Mouse (Mus musculus): Measurements from ENCODE around the gene Caprin1. TPM values are rescaled to one million over a fixed set of nuclear protein-coding genes. Genes with fewer than 3 reads are reported as not detected.

Caprin1 gene
- 10 to 100 TPM; 91.5 to 99.0 TPM for total RNA-seq (2021)
- long read RNA-seq, experiment 1, full-length matches to known transcripts: 12 of 41 reads
- long read RNA-seq, experiment 1, partial matches to known transcripts: 7 of 41 reads
- long read RNA-seq, experiment 1, other reads (novel, unspliced or antisense): 22 of 41 reads
- long read RNA-seq, experiment 2, full-length matches to known transcripts: 14 of 48 reads
- long read RNA-seq, experiment 2, partial matches to known transcripts: 18 of 48 reads
- long read RNA-seq, experiment 2, other reads (novel, unspliced or antisense): 16 of 48 reads

DNA sequence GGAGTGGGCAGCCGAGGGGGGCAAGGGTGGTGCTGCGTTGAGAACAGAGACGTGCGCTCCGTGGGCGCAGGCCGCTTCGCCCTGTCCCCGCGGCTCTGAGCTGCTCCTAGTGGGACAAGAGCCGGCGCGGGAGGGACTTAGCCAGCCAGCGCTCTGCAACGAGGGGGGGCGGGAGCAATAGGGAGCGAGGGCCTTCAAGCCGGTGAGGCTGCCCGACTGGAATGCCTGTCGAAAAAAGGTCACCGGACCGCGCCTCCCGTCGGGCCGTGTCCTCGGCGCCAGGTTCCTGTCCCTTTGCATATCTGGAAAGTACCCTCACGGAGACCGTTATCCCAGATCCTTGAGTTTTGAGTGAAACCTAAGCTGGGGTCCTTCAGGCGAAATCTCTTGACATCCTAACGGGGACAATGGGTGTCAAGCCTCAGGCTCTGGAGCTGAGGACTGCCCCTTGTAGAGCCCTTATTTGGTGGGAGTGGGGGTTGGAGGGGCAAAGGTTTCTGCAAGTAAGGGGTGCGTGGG, at the start of gene Caprin1:
Caprin1 (minus strand) TSS at position 159 of the 519 bp plus-strand sequence.
- DNase-seq: peak; percentile 88 to 95
- intact Hi-C loops (cut with DNase I): loop anchor here (5.0 kb wide), 1 partner anchor 70 kb away; no protein-coding TSS in a partner anchor

DNA sequence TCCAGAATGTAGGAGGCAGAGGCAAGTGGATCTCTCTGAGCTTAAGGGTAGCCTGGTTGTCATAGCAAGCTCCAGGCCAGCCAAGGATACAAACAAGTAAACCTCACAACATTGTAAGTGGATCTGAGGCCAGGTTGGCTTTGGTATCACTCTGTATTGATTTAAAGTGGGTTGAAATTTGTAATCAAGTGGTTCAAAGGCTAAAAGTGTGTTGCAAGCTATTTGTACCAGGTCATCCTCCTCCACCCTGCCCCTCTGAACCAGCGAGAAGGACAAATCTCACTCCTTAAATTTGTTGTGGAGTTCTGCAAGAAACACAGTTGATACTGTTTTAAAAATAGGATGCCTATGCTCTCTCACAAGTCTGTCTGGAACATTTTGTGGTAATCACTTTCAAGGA, 49.4 kb upstream of the Caprin1 start:
- no peak for DNase-seq
- intact Hi-C loops (cut with DNase I): loop anchor here (5.0 kb wide), 2 partner anchors 40 to 285 kb away; no protein-coding TSS in a partner anchor

DNA sequence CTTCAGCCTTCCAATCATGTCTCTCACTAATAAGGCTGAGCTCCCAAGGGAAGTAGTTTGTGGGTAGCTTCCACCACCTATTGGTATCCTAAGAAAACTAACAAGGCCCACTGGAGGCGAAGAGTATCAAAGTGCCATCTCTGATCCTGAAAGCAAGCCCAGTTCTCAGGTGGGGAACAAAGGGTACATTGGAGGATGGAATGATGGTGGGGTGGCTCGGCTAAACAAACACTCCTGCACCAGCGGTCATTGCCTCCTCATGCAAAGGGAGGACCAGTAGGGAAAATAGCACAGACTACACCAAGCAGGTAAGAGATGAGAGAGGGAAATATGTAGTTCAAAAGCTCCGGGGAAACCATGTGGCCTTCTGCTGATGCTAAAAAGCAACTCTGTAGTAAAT, 48.8 kb upstream of the Caprin1 start:
- no peak for DNase-seq
- intact Hi-C loops (cut with DNase I): loop anchor here (5.0 kb wide), 2 partner anchors 39 to 284 kb away; no protein-coding TSS in a partner anchor

DNA sequence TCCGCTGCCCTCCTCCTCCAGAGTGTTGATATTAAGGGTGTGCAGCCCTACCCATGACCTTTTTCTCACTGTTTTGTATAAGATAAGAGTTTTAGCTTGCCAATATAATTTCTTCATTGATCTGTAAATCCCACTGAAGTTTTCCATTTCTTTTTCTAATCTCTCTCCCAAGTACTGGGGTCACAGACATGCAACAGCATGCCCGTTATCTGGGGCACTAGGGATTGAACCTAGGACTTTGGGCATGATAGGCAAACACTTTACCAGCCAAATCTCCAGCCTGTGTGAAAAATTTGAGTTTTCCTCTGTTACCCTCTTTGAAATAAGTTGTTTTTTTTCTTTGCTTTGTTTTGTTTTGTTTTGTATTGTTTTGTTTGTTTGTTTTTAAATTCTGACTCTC, 46.6 kb upstream of the Caprin1 start:
- no peak for DNase-seq
- intact Hi-C loops (cut with DNase I): no loop called here

DNA sequence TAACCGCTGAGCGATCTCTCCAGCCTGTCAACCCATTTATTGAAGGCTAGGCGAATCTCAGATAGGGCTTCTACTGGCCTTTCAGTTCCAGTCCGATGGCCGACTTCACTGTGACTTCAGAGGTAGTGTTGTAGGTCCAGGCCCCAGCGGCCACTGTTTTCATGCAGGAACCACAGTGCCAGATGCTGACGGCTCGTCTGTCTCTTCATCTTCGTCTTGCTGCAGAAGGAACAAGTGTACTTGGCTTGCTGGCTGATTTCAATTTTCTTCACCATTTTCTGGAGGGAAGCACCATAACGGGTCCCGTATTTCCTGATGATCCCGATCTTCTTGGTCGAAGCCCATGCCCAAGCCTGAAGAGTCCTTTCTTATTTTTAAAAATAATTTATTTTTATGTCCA, 45.9 kb upstream of the Caprin1 start:
- no peak for DNase-seq
- intact Hi-C loops (cut with DNase I): no loop called here

DNA sequence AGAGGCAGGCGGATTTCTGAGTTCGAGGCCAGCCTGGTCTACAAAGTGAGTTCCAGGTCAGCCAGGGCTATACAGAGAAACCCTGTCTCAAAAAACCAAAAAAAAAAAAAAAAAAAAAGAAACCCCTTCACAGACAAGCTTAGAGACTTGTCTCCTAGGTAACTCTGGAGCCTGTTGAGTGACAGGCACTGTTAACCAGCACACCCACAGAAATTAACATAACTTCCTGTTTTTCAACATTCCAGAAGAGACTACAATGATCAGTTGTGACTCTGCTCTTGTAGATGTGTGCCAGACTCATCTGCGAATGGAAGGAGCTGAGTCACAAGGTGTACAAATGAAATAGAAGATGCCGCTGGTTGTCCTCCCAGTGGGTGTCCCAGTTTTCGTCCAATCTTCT, 44.9 kb upstream of the Caprin1 start:
- intact Hi-C loops (cut with DNase I): no loop called here
- DNase-seq: no peak

DNA sequence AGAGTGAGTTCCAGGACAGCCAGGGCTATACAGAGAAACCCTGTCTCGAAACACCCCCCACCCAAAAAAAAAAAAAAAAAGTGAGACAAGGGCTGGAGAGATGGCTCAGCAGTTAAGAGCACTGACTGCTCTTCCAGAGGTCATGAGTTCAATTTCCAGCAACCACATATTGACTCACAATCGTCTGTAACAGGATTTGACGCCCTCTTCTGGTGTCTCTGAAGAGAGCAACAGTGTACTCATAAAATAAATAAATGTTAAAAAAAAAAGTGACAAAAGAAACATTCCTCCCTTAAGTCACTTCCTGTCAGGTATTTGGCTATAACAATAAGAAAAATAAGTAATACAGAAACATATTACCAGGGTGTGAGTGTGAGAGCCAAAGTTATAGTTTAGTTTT, 41.0 kb upstream of the Caprin1 start:
- no peak for DNase-seq
- intact Hi-C loops (cut with DNase I): no loop called here

DNA sequence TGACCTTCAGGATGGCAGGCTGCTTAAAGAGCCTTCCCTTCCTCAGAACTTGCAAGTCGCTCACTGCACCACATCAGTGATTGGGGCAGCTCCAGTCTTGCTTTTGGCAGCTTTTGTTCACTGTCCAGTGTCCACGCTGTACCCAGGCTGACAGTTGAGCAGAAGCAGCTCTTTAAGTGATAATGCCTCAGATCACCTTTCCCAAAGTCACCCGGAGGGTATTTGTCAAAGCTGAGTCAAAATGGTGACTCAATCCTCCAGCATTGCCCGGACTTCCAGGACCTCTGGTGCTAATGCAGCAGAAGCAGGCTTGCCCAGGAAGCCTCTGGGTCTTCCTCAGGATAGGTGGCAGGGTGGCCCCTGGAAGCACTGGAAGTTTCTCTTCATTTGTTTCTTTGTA, 39.7 kb upstream of the Caprin1 start:
- no peak for DNase-seq
- intact Hi-C loops (cut with DNase I): no loop called here

DNA sequence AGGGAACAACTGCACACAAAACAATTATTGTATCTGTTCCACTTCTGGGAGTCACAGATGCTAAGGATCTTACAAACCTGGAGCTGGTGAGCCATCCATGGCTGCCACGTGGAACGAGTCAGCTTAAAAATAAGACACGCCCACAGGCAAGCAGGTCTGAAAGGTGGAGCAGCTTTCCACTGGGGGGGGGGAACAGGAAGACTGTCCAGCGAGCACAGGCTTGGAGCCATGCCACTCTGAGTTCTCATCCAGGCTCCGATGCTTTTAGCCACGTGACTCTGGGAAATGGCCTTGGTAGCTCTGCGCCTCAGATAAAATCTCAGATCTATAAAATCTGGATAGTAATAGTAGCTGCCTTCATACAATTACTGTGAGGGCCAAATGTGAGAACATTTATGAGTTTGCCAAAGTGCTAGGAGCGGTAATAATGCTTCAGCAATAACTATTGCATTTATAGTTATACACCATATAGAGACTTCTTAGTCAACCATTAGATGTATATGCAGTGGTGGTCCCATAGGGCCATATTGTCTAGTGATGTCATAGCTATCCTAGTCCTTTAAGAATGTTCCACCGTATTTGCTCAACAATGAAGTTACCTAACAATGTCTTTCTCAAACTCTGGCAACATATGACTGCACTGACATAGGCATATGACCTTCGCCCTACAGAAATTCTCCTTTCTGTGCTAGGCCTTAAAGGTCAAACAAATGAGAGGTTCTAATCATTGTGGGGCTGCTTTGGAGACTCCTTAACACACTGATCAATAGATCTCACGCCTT, 38.4 kb upstream of the Caprin1 start:
- no peak for DNase-seq
- intact Hi-C loops (cut with DNase I): no loop called here

DNA sequence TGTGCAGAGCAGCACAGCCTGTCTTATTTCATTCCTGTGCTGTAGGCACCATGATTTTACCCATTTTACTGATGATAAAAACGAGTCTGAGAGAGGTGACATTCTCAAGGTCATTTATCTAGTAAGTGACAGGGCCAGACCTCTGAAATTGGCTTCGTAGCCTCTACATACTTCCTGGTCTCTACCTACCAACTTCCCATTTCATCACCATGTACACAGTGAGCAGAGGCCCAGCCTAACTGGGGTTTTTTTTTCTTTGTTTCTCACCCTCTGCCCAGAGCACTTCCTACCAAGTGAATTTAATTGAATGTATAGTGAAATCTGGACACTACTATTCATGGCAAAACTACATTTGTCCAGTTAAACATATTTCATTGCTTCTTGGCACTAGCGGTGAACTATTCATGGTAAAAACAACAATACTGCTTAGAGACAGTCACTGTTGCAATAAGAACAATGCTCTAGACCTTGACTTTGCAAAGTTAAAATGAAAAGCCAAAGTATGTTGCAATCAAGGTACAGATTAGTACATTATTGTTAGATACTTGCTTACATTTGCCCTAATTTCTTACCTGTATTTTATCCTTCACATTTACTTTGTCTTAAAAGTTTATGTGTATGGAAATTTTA, 36.5 kb upstream of the Caprin1 start:
- no peak for DNase-seq
- intact Hi-C loops (cut with DNase I): no loop called here

DNA sequence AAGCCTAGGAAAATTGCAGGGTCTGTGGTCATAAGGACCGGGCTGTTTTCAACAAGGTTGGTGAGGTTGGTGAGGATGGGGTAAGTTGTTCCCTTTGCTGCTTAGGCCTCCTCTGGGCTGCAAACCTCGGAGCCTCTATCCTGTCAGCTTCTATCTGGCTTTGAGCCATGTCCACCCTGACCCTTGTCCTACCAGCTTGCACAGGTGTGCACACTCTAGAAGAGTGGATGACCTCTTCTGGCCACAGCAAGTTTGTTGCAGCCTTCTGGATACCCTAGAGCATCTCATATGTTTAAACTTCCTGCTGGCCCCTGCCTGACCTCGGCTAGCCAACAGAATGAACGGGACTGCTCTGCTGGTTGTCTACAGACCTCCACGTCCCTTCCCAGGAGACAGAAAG, 35.5 kb upstream of the Caprin1 start:
- no peak for DNase-seq
- intact Hi-C loops (cut with DNase I): no loop called here

DNA sequence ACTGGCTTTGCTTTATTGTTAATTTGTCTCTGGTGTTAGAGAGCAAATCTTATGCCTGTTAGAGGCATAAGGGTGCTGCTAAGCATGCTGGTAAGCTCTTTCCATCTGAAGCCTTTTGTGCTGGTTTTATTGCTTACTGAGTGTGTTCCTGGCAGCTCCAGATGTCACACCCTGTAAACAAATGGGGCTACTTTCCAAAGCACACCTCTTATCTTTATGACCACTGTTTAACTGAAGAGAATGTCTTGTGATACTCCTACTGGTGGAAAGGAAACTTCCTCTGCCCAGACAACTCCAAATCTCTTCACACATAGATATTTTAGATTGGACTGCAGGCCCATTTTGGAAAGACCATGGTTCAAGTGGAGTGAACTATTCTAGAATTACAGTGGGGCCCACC, 31.5 kb upstream of the Caprin1 start:
- intact Hi-C loops (cut with DNase I): no loop called here
- DNase-seq: no peak

DNA sequence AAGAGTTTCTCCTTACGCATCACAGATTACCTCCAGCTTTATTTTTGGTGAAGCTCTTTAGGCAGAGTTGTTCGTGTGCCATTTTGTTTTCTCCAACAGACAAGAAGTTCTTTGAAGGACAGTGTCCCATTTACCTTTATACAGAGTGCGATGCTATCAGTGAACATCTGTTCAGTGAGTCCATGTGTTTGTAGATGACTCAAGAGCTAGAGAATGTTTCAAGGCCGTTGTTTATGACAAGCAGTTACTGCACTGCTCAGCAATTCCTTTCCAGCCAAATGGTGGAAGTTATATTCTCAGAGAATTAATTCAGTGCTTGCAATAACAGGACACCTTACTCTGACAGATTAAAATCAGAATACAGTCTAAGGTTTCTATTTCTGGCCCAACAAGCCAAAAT, 27.5 kb upstream of the Caprin1 start:
- intact Hi-C loops (cut with DNase I): no loop called here
- no peak for DNase-seq

DNA sequence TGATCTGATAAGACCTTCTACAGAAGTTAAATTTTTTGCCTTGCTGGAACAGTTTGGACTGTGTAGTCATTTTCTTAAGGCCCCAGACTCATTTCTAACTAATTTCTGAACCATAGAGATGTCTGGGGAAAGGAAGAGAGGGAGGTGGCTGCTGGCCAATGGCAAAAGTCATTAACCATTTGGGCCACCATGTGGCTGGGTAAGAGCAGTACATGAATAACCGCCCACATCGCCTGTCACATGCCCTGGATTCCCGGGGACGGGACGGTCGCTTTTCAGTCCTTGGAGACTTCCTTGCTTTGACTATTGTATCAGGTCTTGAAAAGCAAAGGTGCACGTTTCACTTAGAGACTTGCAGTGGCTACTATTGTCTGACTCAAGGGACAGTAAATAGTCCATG, 25.1 kb upstream of the Caprin1 start:
- intact Hi-C loops (cut with DNase I): no loop called here

DNA sequence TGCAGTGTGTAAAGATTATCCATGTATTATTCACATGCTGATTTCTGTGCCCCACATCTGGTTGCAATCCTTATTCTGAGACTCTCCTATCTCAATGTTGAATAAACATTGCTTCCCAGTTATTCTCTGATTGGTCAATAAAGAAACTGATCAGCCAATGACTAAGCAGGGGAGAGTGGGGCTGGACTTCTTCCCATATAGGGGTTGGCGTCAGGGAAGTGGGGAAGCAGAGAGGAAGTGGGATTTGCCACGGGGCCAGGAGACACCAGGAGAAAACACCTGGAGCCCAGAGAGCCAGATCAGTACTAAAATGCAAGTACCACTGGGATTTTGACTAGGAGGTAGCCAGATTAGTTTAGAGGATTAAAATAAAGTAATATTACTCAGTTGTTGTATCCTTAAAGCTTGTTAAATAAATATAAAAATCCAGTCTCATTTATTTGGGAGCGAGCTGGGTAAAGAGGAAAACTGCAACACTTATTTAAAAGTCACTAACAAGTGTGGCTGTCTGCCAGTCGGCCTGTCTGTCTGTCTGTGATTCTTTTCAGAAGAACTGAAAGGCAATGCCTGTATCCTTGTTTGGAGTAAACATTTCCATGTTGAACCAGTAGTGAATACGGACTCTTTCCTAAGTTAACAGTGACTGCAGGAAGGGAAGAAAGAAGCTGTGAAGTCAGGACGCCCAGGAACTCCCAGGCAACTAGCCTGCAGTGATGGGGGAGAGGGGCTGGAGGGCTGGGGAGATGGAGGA, 19.9 kb upstream of the Caprin1 start:
- DNase-seq: no peak
- intact Hi-C loops (cut with DNase I): no loop called here

More for the DNA sequence above, 25.1 kb upstream of the Caprin1 start:
- no peak for DNase-seq

DNA sequence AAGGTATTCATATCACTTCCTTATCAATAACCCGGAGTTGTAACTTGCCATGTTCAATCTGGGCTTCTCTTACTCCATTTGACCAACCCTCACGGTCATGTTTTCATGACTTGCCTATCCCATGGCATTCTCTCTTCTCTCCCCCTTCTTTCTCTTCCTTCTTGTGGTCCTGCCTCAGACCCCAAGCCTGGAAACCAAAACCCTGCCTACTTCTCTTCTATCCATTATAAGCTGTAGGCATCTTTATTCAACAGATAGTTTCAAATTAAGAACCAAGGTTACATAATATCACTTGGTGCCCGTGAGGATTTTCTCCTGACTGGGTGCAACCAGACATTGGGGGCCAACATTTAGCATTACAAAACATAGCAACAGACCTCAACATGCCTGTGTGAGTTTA, 18.5 kb upstream of the Caprin1 start:
- DNase-seq: no peak
- intact Hi-C loops (cut with DNase I): no loop called here

DNA sequence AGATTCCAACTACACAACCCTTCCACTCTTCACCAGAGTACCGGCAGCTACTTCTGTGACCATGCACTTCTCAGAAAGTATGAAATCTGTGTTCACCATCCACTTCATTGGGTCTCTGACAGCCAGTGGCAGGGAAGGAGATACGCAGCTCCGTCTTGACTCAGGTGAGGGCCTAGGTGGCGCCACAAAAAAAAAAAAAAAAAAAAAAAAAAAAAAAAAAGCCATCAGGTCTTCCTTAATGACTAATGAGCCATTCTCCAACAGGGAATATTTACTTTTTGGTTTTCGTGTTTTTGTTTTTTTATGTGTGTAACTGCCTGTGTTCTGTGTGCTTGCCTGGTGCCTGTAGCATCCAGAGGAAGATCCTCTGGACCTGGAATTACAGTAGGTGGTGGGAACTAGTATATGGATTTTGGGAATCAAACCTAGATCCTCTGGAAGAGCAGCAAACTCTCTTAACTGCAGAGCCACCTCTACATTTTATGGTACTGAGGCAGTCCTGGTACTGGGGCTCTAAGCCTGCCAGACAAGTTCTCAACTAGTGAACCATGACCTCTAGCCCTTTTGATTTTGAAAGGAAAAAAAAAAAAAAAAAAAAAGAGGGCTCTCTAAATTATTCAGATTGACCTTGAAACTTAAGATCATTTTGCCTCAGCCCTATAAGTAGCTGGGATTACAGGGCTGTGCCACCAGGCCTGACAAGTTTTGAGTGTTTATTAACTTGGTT, 14.2 kb upstream of the Caprin1 start:
- intact Hi-C loops (cut with DNase I): no loop called here
- DNase-seq: no peak

DNA sequence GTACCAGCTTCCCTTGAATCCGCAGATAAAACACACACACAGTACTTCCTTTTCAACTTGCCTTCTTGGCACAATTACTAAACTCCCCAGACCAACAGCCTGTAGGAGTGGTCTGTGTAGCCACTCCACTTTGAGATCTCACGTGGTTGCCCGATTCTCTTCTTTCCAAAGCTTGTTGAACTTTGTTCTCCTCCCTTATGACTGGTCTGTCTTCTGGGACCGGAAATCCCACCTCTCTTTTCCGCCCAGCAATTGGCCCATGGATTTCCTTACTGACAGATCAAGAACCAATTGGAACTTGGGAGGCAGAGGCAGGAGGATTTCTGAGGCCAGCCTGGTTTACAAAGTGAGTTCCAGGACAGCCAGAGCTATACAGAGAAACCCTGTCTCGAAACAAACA, 13.0 kb upstream of the Caprin1 start:
- no peak for DNase-seq
- intact Hi-C loops (cut with DNase I): no loop called here

DNA sequence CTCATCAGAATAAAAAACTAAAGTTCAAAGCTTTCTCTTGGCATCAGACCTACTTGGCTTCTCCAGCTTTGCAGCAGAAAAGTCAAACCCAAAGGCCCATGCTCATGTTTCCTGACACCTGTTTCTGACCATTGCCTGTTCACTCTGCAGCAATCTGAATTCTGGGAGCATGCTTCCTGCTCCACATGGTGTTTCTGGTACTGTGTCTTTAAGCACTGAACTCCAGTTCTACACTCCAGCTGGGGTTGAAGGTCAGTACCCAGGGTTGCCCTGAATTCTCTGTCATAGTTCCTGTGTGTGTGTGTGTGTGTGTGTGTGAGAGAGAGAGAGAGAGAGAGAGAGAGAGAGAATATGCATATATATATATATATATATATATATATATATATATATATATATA, 11.0 kb upstream of the Caprin1 start:
- intact Hi-C loops (cut with DNase I): loop anchor here (5.0 kb wide), 1 partner anchor 39 kb away; no protein-coding TSS in a partner anchor
- no peak for DNase-seq
